ENCODE assay signal across 29 mouse cellular contexts in the genomic region with DNA sequence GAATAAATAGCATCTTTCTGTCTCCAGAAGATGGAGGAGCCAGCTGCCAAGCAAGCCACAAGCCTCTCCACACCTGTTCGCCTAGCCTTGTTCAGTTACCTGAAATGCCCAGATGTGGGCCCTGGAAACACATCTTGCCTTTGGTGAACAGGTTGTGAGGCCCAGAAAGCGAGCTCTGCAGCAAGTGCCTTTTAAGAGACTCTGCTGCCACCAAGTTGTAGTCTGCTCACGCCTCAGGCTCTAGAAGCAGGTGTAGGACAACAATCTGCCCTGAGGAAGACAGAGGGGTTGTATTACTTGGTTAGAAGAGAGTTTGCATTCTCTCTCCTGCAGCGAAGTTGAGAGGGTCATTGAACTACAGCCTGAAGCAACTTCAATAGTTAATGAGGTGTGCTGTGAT. TPM values are rescaled to one million over a fixed set of nuclear protein-coding genes. Genes with fewer than 3 reads are reported as not detected.
DNase-seq lines count a peak whose midpoint lies in the region; ATAC-seq and TF ChIP-seq lines count a peak whose summit lies in the region.
"Had no signal": no experiment of that assay in that cellular context is flagged by ENCODE, and none has a peak within 500 bp of the region (broad histone marks: within the 10 kb centered on the region; RNA-seq: fewer than 3 reads in every experiment).

No protein-coding gene starts in this region.

- peak; percentile 44; the same call in 1 of the 2 replicates for ATAC-seq in hindbrain, embryonic 16.5 days
- ATAC-seq in hindbrain, embryonic 12.5 days (ENCODE audit: low FRiP score) = no peak
- ATAC-seq in midbrain, embryonic 16.5 days = 0 out of 2 replicates have a peak, but pooled peaks have one; percentile 46
- no peak for ATAC-seq in midbrain, embryonic 13.5 days
- ATAC-seq: CD4-positive, CD25-positive, alpha-beta regulatory T cell, adult 4 months; inflammation-experienced regulatory T-cells, adult 6 months; liver, embryonic 12.5 days; liver, postnatal 0 days; lung, postnatal 0 days had no signal

- DNase-seq in brain, adult 2 months (ENCODE audit: low read depth, low spot score) = peak; percentile 20
- no peak for DNase-seq in yolk sac, embryonic 10.5 days (ENCODE audit: low spot score)
- DNase-seq: adrenal gland, postnatal 14 days; cerebellum, adult 18-20 months; cerebellum, postnatal 10 days; gastrocnemius, postnatal 14 days; kidney, adult 11 months; kidney, postnatal 36 days; left cerebral cortex, postnatal 4 days; liver, postnatal 0 days; lung, postnatal 4 days; right cerebral cortex, postnatal 25 days had no signal

- no peak overlapping the region for H3K4me3 ChIP-seq in hindbrain, embryonic 16.5 days (ENCODE audit: low read length)
- H3K4me3 ChIP-seq in hindbrain, embryonic 12.5 days = no peak overlapping the region
- H3K4me3 ChIP-seq in midbrain, embryonic 16.5 days (ENCODE audit: low read depth, low read length) = no peak overlapping the region
- no peak overlapping the region for H3K4me3 ChIP-seq in midbrain, embryonic 13.5 days (replicated peaks)
- no peak overlapping the region for H3K4me3 ChIP-seq in cortical plate, adult 2 months (ENCODE audit: insufficient read depth, low read length)
- H3K4me3 ChIP-seq: embryonic facial prominence, embryonic 10.5 days; embryonic facial prominence, embryonic 15.5 days; forebrain, embryonic 12.5 days; heart, embryonic 10.5 days; heart, embryonic 15.5 days; kidney, embryonic 15.5 days; liver, embryonic 12.5 days; megakaryocyte, embryonic 14.5 days; stomach, embryonic 15.5 days had no signal

- H3K27me3 ChIP-seq in hindbrain, embryonic 16.5 days (replicated peaks; ENCODE audit: control insufficient read depth, insufficient read depth, low read length) = no peaks in the 10 kb centered on the region
- no peaks in the 10 kb centered on the region for H3K27me3 ChIP-seq in hindbrain, embryonic 12.5 days
- H3K27me3 ChIP-seq in midbrain, embryonic 16.5 days (ENCODE audit: control insufficient read depth, insufficient read depth, low read depth, low read length) = no peaks in the 10 kb centered on the region
- H3K27me3 ChIP-seq in midbrain, embryonic 13.5 days = no peaks in the 10 kb centered on the region
- H3K27me3 ChIP-seq: embryonic facial prominence, embryonic 15.5 days; forebrain, embryonic 12.5 days; heart, embryonic 15.5 days; kidney, embryonic 15.5 days; liver, embryonic 12.5 days; megakaryocyte, embryonic 14.5 days; stomach, embryonic 15.5 days had no signal

- H3K9me3 ChIP-seq in hindbrain, embryonic 16.5 days (ENCODE audit: control insufficient read depth, low read length) = no peaks in the 10 kb centered on the region
- no peaks in the 10 kb centered on the region for H3K9me3 ChIP-seq in hindbrain, embryonic 12.5 days (replicated peaks)
- no peaks in the 10 kb centered on the region for H3K9me3 ChIP-seq in midbrain, embryonic 16.5 days (replicated peaks; ENCODE audit: control insufficient read depth, low read length, poor library complexity, severe bottlenecking)
- H3K9me3 ChIP-seq in midbrain, embryonic 13.5 days = no peaks in the 10 kb centered on the region
- H3K9me3 ChIP-seq: embryonic facial prominence, embryonic 10.5 days; embryonic facial prominence, embryonic 15.5 days; forebrain, embryonic 12.5 days; heart, embryonic 10.5 days; heart, embryonic 15.5 days; kidney, embryonic 15.5 days; liver, embryonic 12.5 days; stomach, embryonic 15.5 days had no signal

- no peak overlapping the region for H3K4me2 ChIP-seq in hindbrain, embryonic 16.5 days (ENCODE audit: low read length)
- no peak overlapping the region for H3K4me2 ChIP-seq in hindbrain, embryonic 12.5 days (replicated peaks)
- no peak overlapping the region for H3K4me2 ChIP-seq in midbrain, embryonic 16.5 days (ENCODE audit: low read length)
- no peak overlapping the region for H3K4me2 ChIP-seq in midbrain, embryonic 13.5 days (replicated peaks)
- H3K4me2 ChIP-seq: embryonic facial prominence, embryonic 15.5 days; forebrain, embryonic 12.5 days; heart, embryonic 15.5 days; kidney, embryonic 15.5 days; liver, embryonic 12.5 days; stomach, embryonic 15.5 days had no signal

- H3K27ac ChIP-seq in hindbrain, embryonic 16.5 days (ENCODE audit: low read depth, low read length) = no peak overlapping the region
- no peak overlapping the region for H3K27ac ChIP-seq in hindbrain, embryonic 12.5 days
- 0 out of 2 replicates have a peak overlapping the region, but pooled peaks have one; percentile 4 for H3K27ac ChIP-seq in midbrain, embryonic 16.5 days (ENCODE audit: low read length)
- H3K27ac ChIP-seq in midbrain, embryonic 13.5 days = no peak overlapping the region
- H3K27ac ChIP-seq in cortical plate, adult 2 months (ENCODE audit: insufficient read depth, low read length) = no peak overlapping the region
- H3K27ac ChIP-seq: embryonic facial prominence, embryonic 10.5 days; embryonic facial prominence, embryonic 15.5 days; forebrain, embryonic 12.5 days; heart, embryonic 10.5 days; heart, embryonic 15.5 days; kidney, embryonic 15.5 days; liver, embryonic 12.5 days; stomach, embryonic 15.5 days had no signal

- H3K4me1 ChIP-seq in hindbrain, embryonic 16.5 days (ENCODE audit: control insufficient read depth, insufficient read depth, low read depth, low read length) = no peaks in the 10 kb centered on the region
- no peaks in the 10 kb centered on the region for H3K4me1 ChIP-seq in hindbrain, embryonic 12.5 days
- no peaks in the 10 kb centered on the region for H3K4me1 ChIP-seq in midbrain, embryonic 16.5 days (ENCODE audit: control insufficient read depth, insufficient read depth, low read length)
- 0 out of 2 replicates have a peak, but pooled peaks cover 3% of the 10 kb centered on the region for H3K4me1 ChIP-seq in midbrain, embryonic 13.5 days (replicated peaks)
- H3K4me1 ChIP-seq in cortical plate, adult 2 months (ENCODE audit: control insufficient read depth, insufficient read depth, low read length) = peaks cover 4% of the 10 kb centered on the region
- H3K4me1 ChIP-seq: embryonic facial prominence, embryonic 10.5 days; embryonic facial prominence, embryonic 15.5 days; forebrain, embryonic 12.5 days; heart, embryonic 10.5 days; heart, embryonic 15.5 days; kidney, embryonic 15.5 days; liver, embryonic 12.5 days; megakaryocyte, embryonic 14.5 days; stomach, embryonic 15.5 days had no signal

- H3K9ac ChIP-seq in hindbrain, embryonic 16.5 days (ENCODE audit: low read depth, low read length) = no peak overlapping the region
- no peak overlapping the region for H3K9ac ChIP-seq in hindbrain, embryonic 12.5 days
- no peak overlapping the region for H3K9ac ChIP-seq in midbrain, embryonic 16.5 days (ENCODE audit: low read depth, low read length)
- no peak overlapping the region for H3K9ac ChIP-seq in midbrain, embryonic 13.5 days (replicated peaks)
- H3K9ac ChIP-seq: embryonic facial prominence, embryonic 15.5 days; forebrain, embryonic 12.5 days; heart, embryonic 15.5 days; kidney, embryonic 15.5 days; liver, embryonic 12.5 days; liver, postnatal 0 days; stomach, embryonic 15.5 days had no signal

- no peak for TF ChIP-seq POLR2A in cortical plate, adult 2 months (IDR thresholded peaks at IDR 0.05; ENCODE audit: extremely low read depth, insufficient read depth, low read length)

- WGBS in hindbrain, embryonic 16.5 days = 88% methylated on average over 4 of the region's 4 CpGs
- 92% methylated on average over 4 of the region's 4 CpGs for WGBS in hindbrain, embryonic 12.5 days
- 89% methylated on average over 4 of the region's 4 CpGs for WGBS in midbrain, embryonic 16.5 days
- 87% methylated on average over 4 of the region's 4 CpGs for WGBS in midbrain, embryonic 13.5 days

- 0 out of 2 replicates have a peak, but pooled peaks have one; percentile 6 for TF ChIP-seq CTCF in cortical plate, adult 2 months (IDR thresholded peaks at IDR 0.05; ENCODE audit: extremely low read depth, insufficient read depth, low read length)

- H3K36me3 ChIP-seq in hindbrain, embryonic 16.5 days (ENCODE audit: control insufficient read depth, insufficient read depth, low read length) = peaks cover 6% of the 10 kb centered on the region; the same call in 1 of the 2 replicates
- H3K36me3 ChIP-seq in hindbrain, embryonic 12.5 days = peaks cover 6% of the 10 kb centered on the region; the same call in 1 of the 2 replicates
- peaks cover 10% of the 10 kb centered on the region; the same call in 1 of the 2 replicates for H3K36me3 ChIP-seq in midbrain, embryonic 16.5 days (ENCODE audit: control insufficient read depth, insufficient read depth, low read length)
- H3K36me3 ChIP-seq in midbrain, embryonic 13.5 days = peaks cover 13% of the 10 kb centered on the region

RNA-seq across cellular contexts. Expression of a gene that starts 55.9 kb away (rescaled TPM):
- 27.2 and 31.5 TPM in 2 replicates for polyA plus RNA-seq in hindbrain, embryonic 16.5 days (2015; fragmentation: Nextera tagmentation; extraction: Ambion mirVana)
- polyA plus RNA-seq in hindbrain, embryonic 12.5 days (2016; fragmentation: Nextera tagmentation; extraction: Ambion mirVana) = 34.5 and 37.2 TPM in 2 replicates
- 35.1 and 38.2 TPM in 2 replicates for polyA plus RNA-seq in midbrain, embryonic 16.5 days (2015; fragmentation: Nextera tagmentation; extraction: Ambion mirVana)
- 30.5 and 31.2 TPM in 2 replicates for polyA plus RNA-seq in midbrain, embryonic 13.5 days (2015; fragmentation: Nextera tagmentation; extraction: Ambion mirVana)
- polyA plus RNA-seq in cortical plate, adult 2 months (2012; rRNA removed) = 99.5 and 109 TPM in 2 replicates

Comparison
In these comparisons a context has a peak if more than half of its experiments do, and no peak if none do; other contexts are left out.
1. ATAC-seq: peak in hindbrain, embryonic 16.5 days (single experiment) and midbrain, embryonic 16.5 days (single experiment); none in hindbrain, embryonic 12.5 days (single experiment) and midbrain, embryonic 13.5 days (single experiment).